Mouse (Mus musculus): ENCODE data around the gene Myo5c. TPM values are rescaled to one million over a fixed set of nuclear protein-coding genes. Genes with fewer than 3 reads are reported as not detected.

Gene Myo5c
- polyA plus RNA-seq, 1 experiment from 2014 or later = 4.4 TPM

GRCm38 (mm10) chr9:75267147-75267546 lies 35.3 kb downstream of the Myo5c start:
- WGBS = 76% methylated on average over 6 of the region's 6 CpGs
- H3K4me1 ChIP-seq (ENCODE audit: control insufficient read depth, insufficient read depth, low read length) = no peaks in the 10 kb centered on the region
- no peak overlapping the region for H3K9ac ChIP-seq (ENCODE audit: low read depth, low read length)
- no peaks in the 10 kb centered on the region for H3K36me3 ChIP-seq (ENCODE audit: control insufficient read depth, insufficient read depth, low read length)
- no peak overlapping the region for H3K27ac ChIP-seq (ENCODE audit: low read length)
- H3K4me3 ChIP-seq (ENCODE audit: low read length) = no peak overlapping the region
- H3K27me3 ChIP-seq (replicated peaks; ENCODE audit: control insufficient read depth, insufficient read depth, low read length) = no peaks in the 10 kb centered on the region
- ATAC-seq = no peak
- H3K9me3 ChIP-seq (ENCODE audit: control insufficient read depth, low read length) = no peaks in the 10 kb centered on the region
- H3K4me2 ChIP-seq (ENCODE audit: low read depth, low read length) = no peak overlapping the region

- Histone ChIP-seq H3K9me3 (ENCODE audit: control insufficient read depth, low read length) (no peaks in the 10 kb centered on the region), H3K4me2 (ENCODE audit: low read depth, low read length) (no peak overlapping the region), H3K4me1 (ENCODE audit: control insufficient read depth, insufficient read depth, low read length) (no peaks in the 10 kb centered on the region), H3K9ac (ENCODE audit: low read depth, low read length) (no peak overlapping the region), H3K36me3 (ENCODE audit: control insufficient read depth, insufficient read depth, low read length) (no peaks in the 10 kb centered on the region), H3K27ac (ENCODE audit: low read length) (no peak overlapping the region), H3K4me3 (ENCODE audit: low read length) (no peak overlapping the region), H3K27me3 (replicated peaks; ENCODE audit: control insufficient read depth, insufficient read depth, low read length) (no peaks in the 10 kb centered on the region)
- 66% methylated on average over 6 of the region's 6 CpGs for WGBS
- no peak for ATAC-seq
Measured at GRCm38 (mm10) chr9:75270382-75270781, 38.6 kb downstream of the Myo5c start.

GRCm38 (mm10) chr9:75271539-75271938 lies 39.7 kb downstream of the Myo5c start:
- Histone ChIP-seq H3K4me3 (ENCODE audit: low read length) (no peak overlapping the region), H3K9me3 (ENCODE audit: control insufficient read depth, low read length) (no peaks in the 10 kb centered on the region), H3K4me1 (ENCODE audit: control insufficient read depth, insufficient read depth, low read length) (no peaks in the 10 kb centered on the region), H3K27ac (ENCODE audit: low read length) (no peak overlapping the region), H3K9ac (ENCODE audit: low read depth, low read length) (no peak overlapping the region), H3K27me3 (replicated peaks; ENCODE audit: control insufficient read depth, insufficient read depth, low read length) (no peaks in the 10 kb centered on the region), H3K4me2 (ENCODE audit: low read depth, low read length) (no peak overlapping the region), H3K36me3 (ENCODE audit: control insufficient read depth, insufficient read depth, low read length) (no peaks in the 10 kb centered on the region)
- 91% methylated on average over 8 of the region's 8 CpGs for WGBS
- no peak for ATAC-seq

GRCm38 (mm10) chr9:75273646-75274045 lies 41.8 kb downstream of the Myo5c start:
- no peaks in the 10 kb centered on the region for H3K27me3 ChIP-seq (replicated peaks; ENCODE audit: control insufficient read depth, insufficient read depth, low read length)
- WGBS = 70% methylated on average over 6 of the region's 6 CpGs
- H3K4me2 ChIP-seq (ENCODE audit: low read depth, low read length) = no peak overlapping the region
- H3K9me3 ChIP-seq (ENCODE audit: control insufficient read depth, low read length) = no peaks in the 10 kb centered on the region
- H3K27ac ChIP-seq (ENCODE audit: low read length) = no peak overlapping the region
- no peak for ATAC-seq
- no peaks in the 10 kb centered on the region for H3K36me3 ChIP-seq (ENCODE audit: control insufficient read depth, insufficient read depth, low read length)
- no peak overlapping the region for H3K4me3 ChIP-seq (ENCODE audit: low read length)
- H3K4me1 ChIP-seq (ENCODE audit: control insufficient read depth, insufficient read depth, low read length) = no peaks in the 10 kb centered on the region
- no peak overlapping the region for H3K9ac ChIP-seq (ENCODE audit: low read depth, low read length)

GRCm38 (mm10) chr9:75274486-75274885 lies 42.7 kb downstream of the Myo5c start:
- H3K4me1 ChIP-seq (ENCODE audit: control insufficient read depth, insufficient read depth, low read length) = no peaks in the 10 kb centered on the region
- no peak for ATAC-seq
- H3K27me3 ChIP-seq (replicated peaks; ENCODE audit: control insufficient read depth, insufficient read depth, low read length) = no peaks in the 10 kb centered on the region
- no peak overlapping the region for H3K27ac ChIP-seq (ENCODE audit: low read length)
- no peak overlapping the region for H3K9ac ChIP-seq (ENCODE audit: low read depth, low read length)
- no peak overlapping the region for H3K4me2 ChIP-seq (ENCODE audit: low read depth, low read length)
- H3K4me3 ChIP-seq (ENCODE audit: low read length) = no peak overlapping the region
- no peaks in the 10 kb centered on the region for H3K9me3 ChIP-seq (ENCODE audit: control insufficient read depth, low read length)
- WGBS = 86% methylated on average over 5 of the region's 5 CpGs
- H3K36me3 ChIP-seq (ENCODE audit: control insufficient read depth, insufficient read depth, low read length) = no peaks in the 10 kb centered on the region

GRCm38 (mm10) chr9:75275051-75275450 lies 43.2 kb downstream of the Myo5c start:
- Histone ChIP-seq H3K27ac (ENCODE audit: low read length) (no peak overlapping the region), H3K4me2 (ENCODE audit: low read depth, low read length) (no peak overlapping the region), H3K9ac (ENCODE audit: low read depth, low read length) (no peak overlapping the region), H3K4me1 (ENCODE audit: control insufficient read depth, insufficient read depth, low read length) (no peaks in the 10 kb centered on the region), H3K36me3 (ENCODE audit: control insufficient read depth, insufficient read depth, low read length) (no peaks in the 10 kb centered on the region), H3K27me3 (replicated peaks; ENCODE audit: control insufficient read depth, insufficient read depth, low read length) (no peaks in the 10 kb centered on the region), H3K4me3 (ENCODE audit: low read length) (no peak overlapping the region), H3K9me3 (ENCODE audit: control insufficient read depth, low read length) (no peaks in the 10 kb centered on the region)
- ATAC-seq = no peak
- WGBS = 92% methylated on average over 9 of the region's 9 CpGs

GRCm38 (mm10) chr9:75280814-75281213 lies 49.0 kb downstream of the Myo5c start:
- Histone ChIP-seq H3K9me3 (ENCODE audit: control insufficient read depth, low read length) (no peaks in the 10 kb centered on the region), H3K4me1 (ENCODE audit: control insufficient read depth, insufficient read depth, low read length) (no peaks in the 10 kb centered on the region), H3K36me3 (ENCODE audit: control insufficient read depth, insufficient read depth, low read length) (no peaks in the 10 kb centered on the region), H3K4me2 (ENCODE audit: low read depth, low read length) (no peak overlapping the region), H3K27me3 (replicated peaks; ENCODE audit: control insufficient read depth, insufficient read depth, low read length) (no peaks in the 10 kb centered on the region), H3K9ac (ENCODE audit: low read depth, low read length) (no peak overlapping the region), H3K4me3 (ENCODE audit: low read length) (no peak overlapping the region), H3K27ac (ENCODE audit: low read length) (no peak overlapping the region)
- 47% methylated on average over 5 of the region's 5 CpGs for WGBS
- no peak for ATAC-seq

GRCm38 (mm10) chr9:75282179-75282578 lies 50.4 kb downstream of the Myo5c start:
- no peak for ATAC-seq
- H3K27me3 ChIP-seq (replicated peaks; ENCODE audit: control insufficient read depth, insufficient read depth, low read length) = no peaks in the 10 kb centered on the region

GRCm38 (mm10) chr9:75282830-75283229 lies 51.0 kb downstream of the Myo5c start:
- H3K36me3 ChIP-seq (ENCODE audit: control insufficient read depth, insufficient read depth, low read length) = no peaks in the 10 kb centered on the region
- ATAC-seq = no peak
- H3K27me3 ChIP-seq (replicated peaks; ENCODE audit: control insufficient read depth, insufficient read depth, low read length) = no peaks in the 10 kb centered on the region
- no peak overlapping the region for H3K4me3 ChIP-seq (ENCODE audit: low read length)
- H3K4me1 ChIP-seq (ENCODE audit: control insufficient read depth, insufficient read depth, low read length) = no peaks in the 10 kb centered on the region
- H3K9me3 ChIP-seq (ENCODE audit: control insufficient read depth, low read length) = no peaks in the 10 kb centered on the region
- no peak overlapping the region for H3K9ac ChIP-seq (ENCODE audit: low read depth, low read length)
- no peak overlapping the region for H3K27ac ChIP-seq (ENCODE audit: low read length)
- 11% methylated on average over 3 of the region's 3 CpGs for WGBS
- no peak overlapping the region for H3K4me2 ChIP-seq (ENCODE audit: low read depth, low read length)

More at GRCm38 (mm10) chr9:75282179-75282578, 50.4 kb downstream of the Myo5c start:
- WGBS = 88% methylated on average over 2 of the region's 2 CpGs
- Histone ChIP-seq H3K9ac (ENCODE audit: low read depth, low read length) (no peak overlapping the region), H3K4me3 (ENCODE audit: low read length) (no peak overlapping the region), H3K27ac (ENCODE audit: low read length) (no peak overlapping the region), H3K4me1 (ENCODE audit: control insufficient read depth, insufficient read depth, low read length) (no peaks in the 10 kb centered on the region), H3K4me2 (ENCODE audit: low read depth, low read length) (no peak overlapping the region), H3K36me3 (ENCODE audit: control insufficient read depth, insufficient read depth, low read length) (no peaks in the 10 kb centered on the region), H3K9me3 (ENCODE audit: control insufficient read depth, low read length) (no peaks in the 10 kb centered on the region)

- no peak overlapping the region for H3K27ac ChIP-seq (ENCODE audit: low read length)
- H3K4me3 ChIP-seq (ENCODE audit: low read length) = no peak overlapping the region
- no peak for ATAC-seq
- 84% methylated on average over 8 of the region's 8 CpGs for WGBS
- no peak overlapping the region; the same call in 1 of the 2 replicates for H3K9ac ChIP-seq (ENCODE audit: low read depth, low read length)
- no peaks in the 10 kb centered on the region for H3K9me3 ChIP-seq (ENCODE audit: control insufficient read depth, low read length)
- no peaks in the 10 kb centered on the region for H3K36me3 ChIP-seq (ENCODE audit: control insufficient read depth, insufficient read depth, low read length)
- no peaks in the 10 kb centered on the region for H3K27me3 ChIP-seq (replicated peaks; ENCODE audit: control insufficient read depth, insufficient read depth, low read length)
- no peaks in the 10 kb centered on the region for H3K4me1 ChIP-seq (ENCODE audit: control insufficient read depth, insufficient read depth, low read length)
- H3K4me2 ChIP-seq (ENCODE audit: low read depth, low read length) = no peak overlapping the region
Measured at GRCm38 (mm10) chr9:75283636-75284035, 51.8 kb downstream of the Myo5c start.
